Mouse (Mus musculus): ENCODE results near the gene Nav2. TPM values are rescaled to one million over a fixed set of nuclear protein-coding genes. Genes with fewer than 3 reads are reported as not detected.
A peak's percentile ranks its signal among the peaks of the same experiment; 100 is the strongest.

Nav2 gene
- total RNA-seq, 2 experiments from 2014 or later: 116 to 131 TPM

DNA sequence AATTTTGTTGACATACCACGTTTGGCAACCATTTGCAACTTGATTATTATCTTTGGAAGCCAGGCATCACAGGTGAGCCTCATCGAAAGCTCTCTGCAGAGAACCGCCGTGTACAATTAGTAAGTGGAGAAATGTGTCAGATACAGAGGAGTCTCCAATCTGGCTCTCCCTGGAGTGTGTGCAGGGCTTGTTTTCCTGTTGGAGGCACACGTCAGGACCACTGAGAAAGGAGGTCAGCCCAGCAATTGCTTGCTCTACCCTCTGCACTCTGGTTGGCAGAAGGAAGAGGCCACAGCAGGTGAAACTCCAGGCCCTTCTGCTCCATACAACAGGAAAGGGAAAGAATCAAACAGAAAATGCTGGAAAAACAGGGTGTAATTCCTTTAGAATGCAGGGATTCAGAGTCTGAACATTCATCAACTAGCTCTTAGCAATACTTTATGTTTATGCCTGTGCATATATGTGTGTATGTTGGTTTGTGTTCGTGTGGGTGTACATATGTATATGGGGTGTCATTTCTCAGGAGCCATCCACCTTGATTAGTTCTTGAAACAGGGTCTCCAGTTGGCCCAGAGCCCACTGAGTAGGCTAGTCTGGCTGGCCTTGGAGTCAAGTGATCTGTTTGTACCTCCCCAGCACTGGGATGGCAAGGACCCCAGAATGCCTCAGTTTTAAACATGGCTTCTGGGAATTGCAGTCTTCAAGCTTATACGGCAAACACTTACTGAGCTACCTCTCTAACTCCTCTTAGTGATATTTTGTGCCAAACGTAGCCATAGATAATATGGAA, 116.7 kb downstream of the Nav2 start:
- intact Hi-C loops (cut with DNase I): no loop called here
- DNase-seq (ENCODE audit: extremely low spot score in 1 of 2, low spot score in 2 of 2): no peak

DNA sequence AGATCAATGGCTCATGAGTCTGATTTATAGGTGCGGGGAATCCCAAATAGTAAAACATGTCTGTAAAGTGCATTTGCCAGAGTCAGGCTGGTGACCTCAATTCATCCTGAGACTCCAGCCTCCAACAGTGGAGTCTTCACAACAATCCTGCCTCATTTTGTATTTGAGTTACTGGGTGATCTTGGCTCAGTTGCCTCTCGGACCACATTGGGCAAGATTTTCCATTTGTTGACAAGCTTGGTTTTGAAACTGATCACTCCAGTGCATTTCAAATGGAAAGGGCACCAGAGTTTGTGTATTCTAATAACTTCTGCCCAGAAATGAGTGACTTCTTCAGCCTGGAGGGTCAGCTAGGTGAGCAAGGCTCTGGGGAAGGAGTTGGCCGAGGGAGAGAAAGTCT, 117.5 kb downstream of the Nav2 start:
- no peak for DNase-seq (ENCODE audit: extremely low spot score in 1 of 2, low spot score in 2 of 2)
- intact Hi-C loops (cut with DNase I): no loop called here

DNA sequence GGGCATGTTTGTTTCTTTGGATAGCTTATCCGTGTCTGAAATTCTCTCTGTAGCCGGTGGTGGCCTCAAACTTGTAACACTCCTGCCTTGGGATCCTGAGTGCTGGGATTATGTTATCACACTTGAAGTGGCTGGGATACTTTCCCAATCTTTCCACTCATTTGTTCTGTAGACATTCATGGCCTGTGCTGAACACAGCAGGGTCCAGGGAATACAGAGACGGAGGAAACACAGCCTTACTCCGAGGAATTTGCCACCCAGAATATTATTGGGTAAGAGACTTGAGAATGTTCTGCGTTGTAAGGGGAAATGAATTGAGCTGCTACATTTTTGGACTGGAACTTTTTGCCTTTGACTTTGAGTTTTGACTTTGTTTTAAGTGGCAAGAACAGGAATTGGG, 118.0 kb downstream of the Nav2 start:
- intact Hi-C loops (cut with DNase I): no loop called here
- DNase-seq (ENCODE audit: extremely low spot score in 1 of 2, low spot score in 2 of 2): no peak

DNA sequence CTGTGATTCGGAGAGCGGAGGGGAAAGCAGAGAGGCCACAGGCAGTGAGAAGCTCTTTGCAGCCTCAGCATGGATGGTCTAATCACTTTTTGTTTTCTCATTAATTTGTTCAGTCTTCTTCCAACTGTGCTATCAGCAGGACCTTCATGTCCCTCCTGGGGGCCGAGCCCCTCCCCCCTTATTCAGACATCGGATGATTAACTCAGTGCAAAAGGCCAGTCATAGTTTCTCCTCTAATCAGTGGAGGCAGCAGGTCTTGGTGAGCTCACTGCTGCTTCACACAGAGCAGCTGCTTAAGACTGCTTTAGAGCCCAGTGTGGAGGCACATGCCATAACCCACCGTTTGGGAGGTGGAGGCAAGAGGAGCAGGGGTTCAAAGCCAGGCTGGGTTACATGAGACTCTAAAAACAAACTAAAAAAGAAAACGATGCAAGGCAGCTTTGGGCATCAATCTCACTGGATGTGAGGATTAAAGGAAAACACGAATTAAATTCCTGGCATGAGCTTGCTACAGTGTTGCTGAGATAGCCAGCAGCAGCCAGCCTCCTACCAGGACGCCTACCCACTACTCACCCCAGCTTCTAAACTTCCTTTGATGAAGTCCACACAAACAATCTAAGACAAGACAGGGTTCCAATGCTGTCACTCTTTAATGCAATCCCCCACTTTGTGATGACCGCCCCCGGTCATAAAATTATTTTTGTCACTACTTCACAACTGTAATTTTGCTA, 120.9 kb downstream of the Nav2 start:
- intact Hi-C loops (cut with DNase I): no loop called here
- no peak for DNase-seq (ENCODE audit: extremely low spot score in 1 of 2, low spot score in 2 of 2)

DNA sequence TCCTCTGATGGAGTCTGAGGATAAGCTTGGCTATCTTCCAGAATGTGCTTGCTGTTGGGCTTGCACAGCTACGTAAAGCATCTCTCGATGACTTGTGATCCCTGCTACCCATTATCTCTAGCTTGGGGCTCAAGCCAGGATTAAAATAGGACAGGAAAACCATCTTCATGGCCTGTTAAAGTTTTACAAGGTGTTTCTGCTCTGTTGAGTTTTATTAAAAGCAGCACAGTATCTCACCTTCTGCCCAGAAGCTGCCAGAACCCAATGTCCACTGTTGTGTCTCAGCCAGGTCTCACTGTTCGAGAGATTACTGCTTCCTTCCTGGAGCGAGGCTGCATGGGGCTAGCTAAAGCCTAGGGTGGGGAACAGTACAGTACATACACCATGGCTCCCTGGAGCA, 123.7 kb downstream of the Nav2 start:
- intact Hi-C loops (cut with DNase I): no loop called here
- DNase-seq (ENCODE audit: extremely low spot score in 1 of 2, low spot score in 2 of 2): no peak

DNA sequence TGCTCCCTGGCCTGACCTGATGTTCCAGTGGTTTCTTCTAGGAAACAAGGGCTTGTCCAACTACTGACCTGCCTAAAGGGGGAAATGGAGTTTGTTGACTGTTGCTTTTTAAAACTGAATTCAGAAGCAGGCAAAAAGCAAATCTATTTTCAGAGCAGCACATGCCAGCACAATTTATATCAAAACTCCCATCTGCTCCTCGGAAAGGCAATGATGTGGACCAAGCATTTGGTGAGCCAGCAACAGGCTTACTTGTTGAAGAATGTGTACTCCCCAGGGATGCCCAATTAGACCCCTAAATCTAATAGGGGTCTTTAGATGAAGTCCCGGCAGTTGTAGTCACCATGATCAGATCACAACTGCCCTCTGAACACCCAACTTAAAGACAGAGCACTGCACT, 125.7 kb downstream of the Nav2 start:
- intact Hi-C loops (cut with DNase I): no loop called here
- DNase-seq (ENCODE audit: extremely low spot score in 1 of 2, low spot score in 2 of 2): peak in 1 of 2 experiments; percentile 16

DNA sequence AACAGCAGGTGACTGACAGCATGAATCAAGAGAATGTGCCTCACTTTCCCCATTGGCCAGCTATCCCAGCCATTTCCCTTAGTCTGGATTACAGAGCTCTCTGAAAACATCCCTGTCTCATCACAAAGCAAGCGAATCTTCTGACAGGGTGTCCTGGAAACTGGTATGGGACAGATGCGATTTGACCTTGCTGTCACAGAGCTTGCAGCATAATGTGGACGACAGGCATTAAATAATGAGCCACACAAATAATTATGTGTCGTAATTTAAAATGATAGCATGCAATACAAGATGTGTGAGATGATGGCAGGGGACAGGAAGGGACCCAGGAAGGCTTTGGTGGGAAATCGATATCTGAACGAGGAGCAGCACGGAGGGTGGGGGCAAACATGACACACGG, 131.6 kb downstream of the Nav2 start:
- intact Hi-C loops (cut with DNase I): no loop called here

DNA sequence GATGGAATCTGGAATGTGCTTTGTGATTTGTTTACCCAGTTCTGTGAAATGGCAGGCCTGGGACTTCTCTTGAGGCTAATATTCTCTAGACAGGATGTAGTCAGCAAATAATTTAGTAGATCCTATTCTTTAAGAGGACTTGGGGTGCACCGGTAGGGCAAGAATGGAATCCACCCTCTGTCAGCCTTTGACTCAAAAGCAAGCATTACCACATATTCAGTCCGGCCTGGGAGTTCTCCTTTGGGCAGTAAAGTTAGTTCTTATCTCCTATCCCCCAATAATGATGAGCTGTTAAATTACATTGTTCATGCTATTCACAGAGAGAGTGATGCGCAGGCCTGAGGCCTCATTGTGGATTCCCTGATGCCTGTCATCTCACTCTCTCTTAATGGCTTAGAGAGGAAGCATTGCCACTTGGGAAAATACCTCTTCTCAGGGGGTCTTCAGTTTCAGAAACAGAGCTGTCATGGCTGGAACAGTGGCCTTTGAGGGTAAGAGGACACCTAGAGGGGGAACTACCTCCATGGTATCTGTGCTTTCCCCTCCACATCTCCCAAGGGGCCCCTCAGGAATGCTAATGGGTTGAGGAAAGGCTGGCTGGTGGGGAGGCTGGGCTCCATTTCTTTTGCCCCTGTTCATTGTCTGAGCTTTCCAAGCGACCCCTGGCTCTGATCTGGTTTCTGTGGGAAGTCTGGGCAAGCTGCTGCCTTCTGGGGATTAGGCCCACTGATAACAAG, 133.0 kb downstream of the Nav2 start:
- DNase-seq (ENCODE audit: extremely low spot score in 1 of 2, low spot score in 2 of 2): no peak
- intact Hi-C loops (cut with DNase I): no loop called here

More for the DNA sequence above, 131.6 kb downstream of the Nav2 start:
- DNase-seq (ENCODE audit: extremely low spot score in 1 of 2, low spot score in 2 of 2): no peak

DNA sequence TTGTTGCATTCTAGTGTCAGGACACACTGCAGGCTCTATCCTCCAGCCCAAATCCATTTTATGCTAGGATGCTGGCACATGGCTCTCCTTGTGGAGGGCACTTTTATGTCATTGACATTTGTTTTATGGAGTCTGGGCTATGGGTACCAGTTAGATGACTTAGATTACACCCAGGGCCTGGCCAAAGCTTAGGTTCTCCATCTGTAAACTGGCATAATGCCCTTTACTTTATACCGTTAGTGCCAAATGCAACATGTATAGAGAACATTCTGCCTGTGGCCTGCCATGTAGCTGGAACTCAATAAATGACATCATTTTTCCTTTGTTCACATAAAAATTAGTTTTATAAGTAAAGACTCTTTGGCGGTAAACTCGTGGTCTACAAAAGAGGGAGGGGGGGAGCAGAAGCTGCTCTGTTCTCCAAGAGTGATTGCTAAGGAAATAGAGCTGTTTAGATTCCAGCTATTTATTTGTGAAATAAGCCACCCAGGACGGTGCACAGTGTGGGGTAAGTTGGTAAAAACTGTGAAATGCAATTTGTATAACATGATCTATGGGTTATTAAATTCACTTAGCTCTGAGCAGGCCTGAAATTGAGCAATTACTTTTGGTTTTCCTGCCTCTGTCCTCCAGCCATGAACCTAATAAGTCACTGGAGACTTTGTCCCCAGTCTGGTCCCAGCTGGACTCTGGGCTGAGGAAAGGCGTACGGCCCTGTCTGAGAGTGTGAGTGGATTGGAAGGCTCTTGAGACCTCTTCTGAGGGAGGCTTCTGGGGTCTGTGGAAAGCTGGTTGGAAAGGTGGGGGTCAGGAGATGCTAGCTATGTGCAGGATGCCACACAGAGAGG, 137.2 kb downstream of the Nav2 start:
- DNase-seq (ENCODE audit: extremely low spot score in 1 of 2, low spot score in 2 of 2): no peak
- intact Hi-C loops (cut with DNase I): no loop called here

DNA sequence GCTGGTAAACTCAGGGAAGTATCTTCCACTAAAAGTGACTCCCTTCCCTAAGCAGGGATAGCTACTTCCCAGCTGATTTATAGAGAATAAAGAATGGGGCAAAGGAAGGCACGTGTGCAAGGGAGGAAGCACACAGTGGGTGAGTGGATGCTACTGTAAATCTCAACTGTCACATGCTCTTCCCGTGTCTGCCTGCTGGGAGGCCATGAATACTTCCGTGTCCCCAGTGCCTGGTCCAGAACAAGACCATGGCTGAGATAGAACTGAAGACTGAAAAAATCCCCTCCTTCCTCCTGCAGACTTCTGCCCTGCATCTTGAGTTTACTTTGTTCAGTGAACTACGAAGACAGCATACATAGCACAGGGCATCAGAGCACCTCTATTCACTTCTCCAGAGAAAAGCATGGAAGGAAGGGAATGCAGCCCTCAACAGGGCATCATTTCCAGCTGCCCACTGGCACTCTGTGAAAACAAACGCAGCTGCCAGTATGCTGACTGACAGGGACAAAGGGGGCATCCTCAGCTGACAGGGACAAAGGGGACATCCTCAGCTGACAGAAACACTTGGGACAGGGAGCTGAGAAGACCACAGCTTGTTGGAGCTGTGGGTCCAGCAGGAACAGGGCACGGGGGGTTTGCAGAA, 138.0 kb downstream of the Nav2 start:
- DNase-seq (ENCODE audit: extremely low spot score in 1 of 2, low spot score in 2 of 2): no peak
- intact Hi-C loops (cut with DNase I): no loop called here

DNA sequence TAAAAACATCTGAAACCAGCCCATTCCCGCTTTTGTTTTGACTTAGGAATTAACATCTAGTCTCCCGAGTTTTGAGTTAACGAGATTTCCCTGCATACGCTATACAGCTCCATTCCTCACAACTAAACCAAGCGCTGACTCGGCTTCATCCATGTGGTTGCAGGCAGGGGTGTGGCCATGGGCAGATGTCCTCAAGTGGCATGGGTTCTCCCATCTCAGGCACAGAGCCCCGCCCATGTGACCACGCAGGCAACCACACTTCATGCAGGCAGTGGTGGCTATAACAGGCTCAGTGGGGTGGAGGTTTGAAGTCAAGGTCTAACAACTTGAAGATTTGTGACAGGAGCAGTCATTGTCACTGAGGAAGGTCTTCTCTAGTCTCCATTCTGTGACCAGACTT, 138.8 kb downstream of the Nav2 start:
- intact Hi-C loops (cut with DNase I): no loop called here
- DNase-seq (ENCODE audit: extremely low spot score in 1 of 2, low spot score in 2 of 2): peak in 1 of 2 experiments; percentile 50

DNA sequence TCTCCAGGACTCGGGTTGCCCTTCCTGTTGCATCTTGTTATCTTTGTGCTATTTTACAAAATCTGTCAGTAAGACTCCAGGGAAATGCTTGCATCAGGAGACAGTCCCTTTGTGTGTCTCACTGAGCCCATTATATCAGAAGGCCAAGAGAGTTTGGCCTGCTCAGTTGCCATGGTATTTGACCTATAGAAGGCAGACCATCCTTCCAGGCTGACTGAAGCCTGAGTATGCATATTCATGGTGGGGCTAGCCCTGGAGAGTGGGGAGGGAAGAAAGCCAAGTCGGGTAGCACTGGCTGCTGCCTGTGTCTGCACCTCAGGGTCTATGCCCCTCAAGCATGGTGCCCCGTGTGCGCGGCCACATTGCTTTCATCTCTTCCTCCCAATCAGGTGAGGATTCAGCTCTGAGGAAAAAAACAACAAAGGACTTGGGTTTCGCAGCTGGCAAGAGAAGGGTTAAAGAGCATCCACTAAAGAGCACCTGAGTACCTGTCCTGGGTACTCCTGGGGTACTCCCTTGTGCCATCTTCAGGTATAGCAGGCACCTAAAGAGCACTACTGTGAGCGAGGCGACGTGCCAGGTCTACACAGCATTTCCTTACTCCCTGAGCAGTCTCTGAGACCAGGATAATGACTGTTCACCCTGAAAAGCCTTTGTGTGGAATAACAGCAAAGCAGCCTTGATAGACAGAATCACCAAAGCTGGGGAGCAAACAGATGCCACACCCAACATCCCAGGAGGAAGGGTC, 144.5 kb downstream of the Nav2 start:
- no peak for DNase-seq (ENCODE audit: extremely low spot score in 1 of 2, low spot score in 2 of 2)
- intact Hi-C loops (cut with DNase I): no loop called here

DNA sequence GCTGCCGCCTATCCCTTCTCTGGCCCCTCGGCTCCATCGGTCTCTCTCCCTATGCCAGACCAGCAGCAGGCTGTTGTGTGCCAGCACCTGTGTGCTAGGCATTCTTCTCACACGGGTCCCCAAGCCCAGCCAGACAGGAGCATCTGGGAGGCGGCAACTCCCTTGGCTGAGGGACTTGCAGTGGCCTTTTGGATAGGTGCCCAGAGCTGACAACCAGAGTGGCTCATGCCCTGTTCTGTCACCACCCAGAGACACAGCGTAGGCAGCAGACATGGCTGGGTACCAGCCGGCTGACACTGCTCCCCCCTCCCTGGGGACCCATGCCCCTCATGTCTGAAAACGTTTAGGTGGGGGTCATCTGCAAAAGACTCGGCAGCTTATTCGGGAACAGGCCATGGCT, 146.8 kb downstream of the Nav2 start:
- DNase-seq (ENCODE audit: extremely low spot score in 1 of 2, low spot score in 2 of 2): peak in 1 of 2 experiments; percentile 44

DNA sequence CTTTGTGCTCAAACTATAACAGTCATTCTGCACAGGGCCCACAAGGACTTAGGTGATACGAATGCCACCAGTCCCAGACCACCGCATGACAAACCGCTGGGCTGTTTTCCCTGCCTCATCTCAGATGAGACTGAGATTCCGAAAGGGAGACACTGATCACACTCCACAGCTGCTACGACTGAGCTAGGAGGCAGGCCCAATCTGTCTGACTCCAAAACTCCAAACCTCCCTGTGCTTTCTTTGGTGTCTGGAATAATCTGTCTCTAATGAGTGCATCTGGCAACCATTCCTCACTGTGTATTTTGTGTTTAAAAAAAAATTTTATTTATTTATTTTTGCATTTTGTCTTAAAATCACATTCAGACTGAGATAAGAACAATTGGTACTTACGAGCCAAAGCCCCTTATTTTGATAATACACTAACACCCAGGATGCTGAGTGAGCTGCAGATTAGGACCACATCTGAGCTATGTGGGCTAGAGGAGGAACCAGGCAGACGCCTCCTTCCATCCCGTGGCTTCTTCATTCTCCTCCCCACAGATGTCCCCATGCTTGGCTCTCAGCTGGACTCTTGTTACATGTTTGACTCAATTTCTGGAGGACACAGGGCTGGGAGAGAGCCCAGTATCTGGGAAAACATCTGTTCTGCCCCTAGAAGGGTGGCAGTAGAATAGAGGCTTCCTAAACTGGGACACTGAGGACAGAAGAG, 149.9 kb downstream of the Nav2 start:
- intact Hi-C loops (cut with DNase I): no loop called here
- no peak for DNase-seq (ENCODE audit: extremely low spot score in 1 of 2, low spot score in 2 of 2)

More for the DNA sequence above, 146.8 kb downstream of the Nav2 start:
- intact Hi-C loops (cut with DNase I): no loop called here

DNA sequence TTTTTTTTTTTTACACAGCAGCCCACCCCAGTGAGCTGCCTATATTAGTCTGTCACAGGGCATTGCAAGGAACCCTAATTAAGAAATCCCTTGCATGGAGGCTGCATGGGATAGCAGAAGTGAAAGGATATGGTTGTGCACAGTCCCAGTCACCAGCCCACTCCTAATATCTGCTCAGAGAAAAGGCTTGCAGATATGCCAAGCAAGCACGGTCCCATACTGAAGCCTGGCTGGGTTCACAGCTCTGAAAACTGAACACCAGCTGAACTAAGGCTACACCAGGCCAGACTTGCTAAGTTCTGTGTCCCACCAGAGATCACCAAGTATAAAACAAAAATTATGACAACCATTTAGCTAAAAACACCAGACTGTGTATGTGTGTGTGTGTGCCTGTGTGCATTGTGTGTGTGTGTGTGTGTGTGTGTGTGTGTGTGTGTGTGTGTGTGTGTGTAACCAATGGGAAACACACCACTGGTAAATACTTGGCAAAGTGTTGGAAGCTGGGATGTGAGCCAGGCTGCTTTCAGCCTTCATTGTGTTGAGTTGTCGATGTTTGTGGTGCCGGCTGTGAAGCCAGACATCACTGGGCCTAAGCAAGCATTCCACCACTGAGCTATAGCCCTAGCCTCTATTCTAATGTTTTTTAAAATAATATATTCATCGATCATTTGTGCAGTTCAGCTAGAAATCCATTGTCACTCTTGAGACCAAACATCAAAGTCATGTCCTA, 156.4 kb downstream of the Nav2 start:
- intact Hi-C loops (cut with DNase I): no loop called here
- peak; percentile 48 to 59 for DNase-seq (ENCODE audit: extremely low spot score in 1 of 2, low spot score in 2 of 2)

DNA sequence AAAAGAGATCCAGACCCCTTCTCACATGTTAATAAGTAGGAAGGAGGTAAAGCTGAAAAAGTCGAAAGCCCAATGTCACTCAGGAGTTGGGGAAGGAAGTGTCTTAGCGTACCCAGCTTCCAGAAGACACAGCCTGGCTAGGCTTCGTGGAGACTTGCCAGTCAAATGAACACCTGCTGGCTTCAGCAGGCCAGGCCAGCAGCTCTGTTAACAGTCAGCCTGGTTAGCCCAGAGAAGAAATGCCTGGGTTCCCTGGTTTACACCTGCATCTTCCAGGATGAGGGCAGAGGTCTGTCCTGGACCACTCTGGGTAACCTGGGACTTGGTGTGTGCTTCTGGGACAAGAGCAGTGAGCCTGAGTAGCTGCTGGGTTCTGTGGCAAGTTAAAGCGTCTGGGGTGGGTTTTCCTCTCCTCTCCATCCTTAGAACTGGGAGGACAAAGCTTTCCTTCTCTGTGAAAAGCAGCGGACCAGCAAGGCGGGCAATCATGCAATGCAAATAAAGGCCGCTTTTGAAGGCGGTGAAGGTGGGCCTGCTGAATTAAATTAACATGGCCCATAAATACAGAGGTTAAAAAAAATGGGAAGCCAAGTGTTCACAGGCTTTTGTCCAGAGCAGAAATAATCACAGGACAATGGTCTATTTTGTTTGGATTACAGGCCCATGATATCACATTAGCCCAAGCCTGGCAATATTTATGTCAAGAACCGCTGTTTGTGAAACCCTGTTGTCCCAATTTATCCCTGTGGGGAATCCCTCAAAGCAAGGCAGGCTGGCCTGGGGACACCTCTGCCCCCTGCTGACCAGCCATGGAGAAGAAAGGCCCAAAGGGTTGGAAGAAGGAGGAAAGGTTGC, 157.3 kb downstream of the Nav2 start:
- peak in 1 of 2 experiments; percentile 51 for DNase-seq (ENCODE audit: extremely low spot score in 1 of 2, low spot score in 2 of 2)

More for the DNA sequence above, 157.3 kb downstream of the Nav2 start:
- intact Hi-C loops (cut with DNase I): no loop called here
